Mouse (Mus musculus) heart, adult 2 months (tissue): ENCODE results near the gene Zfp14. TPM values are rescaled to one million over a fixed set of nuclear protein-coding genes. Genes with fewer than 3 reads are reported as not detected.

Experiments
- DNase-seq, 2 experiments: peaks; one replicate each; pipeline ENCODE4 v3.0.0; 2021
- H3K27ac ChIP-seq: fragments of 200-600 bp; 2 replicates; pipeline ENCODE4 v1.8.1; 2022
- H3K27me3 ChIP-seq: fragments of 200-500 bp; 2 replicates; pipeline ENCODE4 v1.6.1; 2012; ENCODE audit warnings: mild to moderate bottlenecking, low read length, inconsistent platforms, mixed read lengths; ENCODE audit not compliant: control insufficient read depth, insufficient read depth
- H3K36me3 ChIP-seq: fragments of 200-500 bp; 2 replicates; pipeline ENCODE4 v1.6.1; 2012; ENCODE audit warnings: low read length, inconsistent platforms; ENCODE audit not compliant: control insufficient read depth, insufficient read depth
- H3K4me1 ChIP-seq: fragments of 200-500 bp; 2 replicates; pipeline ENCODE4 v1.6.1; 2011; ENCODE audit warnings: low read length; ENCODE audit not compliant: control insufficient read depth, insufficient read depth
- H3K4me3 ChIP-seq: fragments of 200-600 bp; 2 replicates; pipeline ENCODE4 v1.8.1; 2022
- H3K79me2 ChIP-seq: fragments of 200-500 bp; replicated peaks from 2 replicates; pipeline ENCODE4 v1.6.1; 2012; ENCODE audit warnings: mild to moderate bottlenecking, inconsistent platforms, low read length, moderate library complexity, mixed read lengths; ENCODE audit not compliant: control insufficient read depth, insufficient read depth
- H3K9ac ChIP-seq: fragments of 200-500 bp; 2 replicates; pipeline ENCODE4 v1.6.1; 2012; ENCODE audit warnings: low read depth, mild to moderate bottlenecking, control low read depth, inconsistent platforms, low read length, mixed read lengths
- CTCF ChIP-seq: fragments of 200-600 bp; IDR thresholded peaks from 2 replicates; pipeline ENCODE4 v1.8.1; 2022; ENCODE audit warnings: antibody characterized with exemption, mild to moderate bottlenecking, moderate library complexity
- EP300 ChIP-seq: fragments of 200-500 bp; IDR thresholded peaks from 2 replicates; pipeline ENCODE4 v1.6.1; 2011; ENCODE audit warnings: low read depth, low read length, control low read depth; ENCODE audit not compliant: insufficient read depth
- POLR2A ChIP-seq: fragments of 200-500 bp; IDR thresholded peaks from 2 replicates; pipeline ENCODE4 v1.6.1; 2011; ENCODE audit warnings: mild to moderate bottlenecking, low read depth, low read length, control low read depth; ENCODE audit not compliant: insufficient read depth
- WGBS: fragments of 180-500 bp; shearing (Covaris S2); methylation state at CpG from one replicate; pipeline ENCODE4 v1.1.7; 2018; 5-methylcytosine and 5-hydroxymethylcytosine counted together
- intact Hi-C: fragments of 180-260 bp; cut with DNase I; formaldehyde crosslinking; loops from one replicate; pipeline ENCODE4 v1.15.1; 2025
- microRNA-seq, 2 experiments: library from miRNA; unstranded; fragments of <30 nt; microRNA quantifications; one replicate each; pipeline ENCODE4 v1.2.0; 2021
- polyA plus RNA-seq: library from polyadenylated mRNA; depleted of rRNA; stranded (reverse); fragments of >200 nt; gene quantifications from 2 replicates; pipeline ENCODE4 v1.2.3, GENCODE M21; 2012; rRNA removed
- total RNA-seq, 2 experiments: library from RNA; stranded (reverse); gene quantifications; 2 replicates each; pipeline ENCODE4 v1.2.3; 2021

Zfp14 gene
- total and polyA plus RNA-seq, 3 experiments, result 2.5 to 3.5 (median 2.7) TPM

DNA sequence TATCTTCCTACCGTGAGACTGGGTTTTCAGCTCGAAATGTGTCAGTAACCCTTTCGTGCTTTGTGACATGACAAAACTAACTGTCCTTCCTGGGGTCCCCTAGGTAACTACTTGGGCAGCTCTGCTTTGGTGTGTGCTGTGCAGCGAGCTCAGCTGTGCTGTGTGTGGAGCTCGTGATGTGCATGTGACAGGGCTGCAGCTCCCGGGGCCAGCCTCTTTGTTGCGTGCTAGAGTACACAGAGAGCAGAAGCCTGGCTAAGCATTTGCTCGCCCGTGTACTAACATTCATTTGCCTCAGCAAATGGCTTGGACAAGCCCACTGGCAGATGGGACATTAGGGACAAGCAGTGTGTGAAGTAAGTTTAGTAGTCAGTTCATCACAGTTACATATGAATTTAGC lies 57.8 kb downstream of the Zfp14 start:
- H3K4me1 ChIP-seq, result no peaks in the 10 kb centered on the region
- TF ChIP-seq EP300 (no peak), POLR2A (no peak), CTCF (no peak)
- intact Hi-C loops, result no loop called here
- H3K4me3 ChIP-seq, result no peak overlapping the region
- 92% methylated on average over 9 of the region's 9 CpGs for WGBS
- peaks cover 8% of the 10 kb centered on the region for H3K36me3 ChIP-seq
- no peak overlapping the region for H3K27ac ChIP-seq
- no peaks in the 10 kb centered on the region; the same call in 1 of the 2 replicates for H3K79me2 ChIP-seq
- no peaks in the 10 kb centered on the region for H3K27me3 ChIP-seq
- no peak overlapping the region for H3K9ac ChIP-seq
- no peak for DNase-seq

- Histone ChIP-seq H3K27ac (no peak overlapping the region), H3K4me1 (no peaks in the 10 kb centered on the region), H3K79me2 (peaks cover 2% of the 10 kb centered on the region), H3K9ac (no peak overlapping the region), H3K36me3 (peaks cover 3% of the 10 kb centered on the region; the same call in 1 of the 2 replicates), H3K4me3 (no peak overlapping the region), H3K27me3 (no peaks in the 10 kb centered on the region)
- no peak for DNase-seq
- WGBS, result 96% methylated on average over 8 of the region's 8 CpGs
- TF ChIP-seq EP300, result no peak
- no peak for TF ChIP-seq CTCF
- TF ChIP-seq POLR2A, result no peak
- intact Hi-C loops, result no loop called here
These were observed 58.5 kb downstream of the Zfp14 start for GRCm38 (mm10) chr7:29992698-29993097.

DNA sequence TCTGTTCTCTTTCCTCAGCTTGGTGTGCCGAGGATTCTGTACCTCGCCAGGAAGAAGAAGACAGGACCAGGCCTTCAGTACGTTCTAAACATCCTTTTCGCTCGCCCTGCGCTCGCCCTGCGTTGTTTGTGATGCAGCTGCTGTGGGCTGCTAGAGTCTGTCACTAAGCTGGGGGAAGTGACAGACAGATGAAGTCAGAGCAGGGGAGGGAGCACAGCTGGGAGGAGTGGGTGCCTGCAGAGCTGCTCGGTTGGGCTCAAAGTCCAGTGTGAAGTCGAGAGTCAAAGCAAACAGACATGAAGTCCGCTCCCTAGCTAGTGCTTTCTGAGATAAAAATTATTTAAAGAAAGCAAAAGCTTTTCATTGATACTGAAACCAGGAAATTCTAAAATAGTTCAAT lies 62.1 kb downstream of the Zfp14 start:
- intact Hi-C loops, result no loop called here
- WGBS, result 74% methylated on average over 11 of the region's 11 CpGs
- Histone ChIP-seq H3K27me3 (no peaks in the 10 kb centered on the region), H3K9ac (no peak overlapping the region), H3K36me3 (peaks cover 11% of the 10 kb centered on the region), H3K79me2 (peaks cover 4% of the 10 kb centered on the region), H3K27ac (no peak overlapping the region), H3K4me1 (peaks cover 1% of the 10 kb centered on the region; the same call in 1 of the 2 replicates), H3K4me3 (no peak overlapping the region)
- TF ChIP-seq CTCF (no peak), POLR2A (no peak), EP300 (no peak)
- no peak for DNase-seq

- no peak overlapping the region for H3K27ac ChIP-seq
- peaks cover 11% of the 10 kb centered on the region for H3K36me3 ChIP-seq
- H3K4me1 ChIP-seq, result peaks cover 1% of the 10 kb centered on the region; the same call in 1 of the 2 replicates
- no peak overlapping the region for H3K9ac ChIP-seq
- H3K27me3 ChIP-seq, result no peaks in the 10 kb centered on the region
- 89% methylated on average over 5 of the region's 5 CpGs for WGBS
- H3K79me2 ChIP-seq, result peaks cover 4% of the 10 kb centered on the region
- no peak for DNase-seq
- no peak overlapping the region for H3K4me3 ChIP-seq
- intact Hi-C loops, result no loop called here
- TF ChIP-seq EP300 (no peak), POLR2A (no peak), CTCF (no peak)
These were observed 63.6 kb downstream of the Zfp14 start for GRCm38 (mm10) chr7:29987551-29987950.

Small RNA genes within 50 kb of the gene (microRNA-seq; reads per million reads assigned to microRNA genes)
- 0 reads per million in 2 experiments for gene Gm23368

Other genes with a start within 250 kb of the Zfp14 start
- gene Zfp790, start 235.3 kb downstream of the Zfp14 start, total RNA-seq, result 10 to 100 TPM; 10.1 to 10.8 TPM
- 3.1 and 5.7 TPM in 2 replicates for gene Zfp790, start 235.3 kb downstream of the Zfp14 start, polyA plus RNA-seq
- gene Zfp940, start 197.7 kb downstream of the Zfp14 start, total RNA-seq, result under 1 TPM; 0.44 to 0.77 TPM
- 0.12 and 0.29 TPM in 2 replicates for gene Zfp940, start 197.7 kb downstream of the Zfp14 start, polyA plus RNA-seq
- gene Zfp420, start 191.4 kb downstream of the Zfp14 start, total RNA-seq, result 1 to 10 TPM; 3.8 to 4.5 TPM
- gene Zfp420, start 191.4 kb downstream of the Zfp14 start, polyA plus RNA-seq, result 1.1 and 1.4 TPM in 2 replicates
- gene Zfp27, start 144.8 kb downstream of the Zfp14 start, total RNA-seq, result 1 to 10 TPM; 7.3 to 8.4 TPM
- gene Zfp27, start 144.8 kb downstream of the Zfp14 start, polyA plus RNA-seq, result 3.6 and 6.4 TPM in 2 replicates
- gene Zfp383, start 143.2 kb downstream of the Zfp14 start, total RNA-seq, result 1 to 10 TPM; 5.5 to 6.3 TPM
- 2.4 and 5.0 TPM in 2 replicates for gene Zfp383, start 143.2 kb downstream of the Zfp14 start, polyA plus RNA-seq
- 1 to 10 TPM; 6.2 to 6.8 TPM for gene Zfp74, start 97.3 kb downstream of the Zfp14 start, total RNA-seq
- gene Zfp74, start 97.3 kb downstream of the Zfp14 start, polyA plus RNA-seq, result 2.5 and 5.9 TPM in 2 replicates
- 10 to 100 TPM; 19.6 to 28.1 TPM for gene Zfp568, start 67.4 kb downstream of the Zfp14 start, total RNA-seq
- gene Zfp568, start 67.4 kb downstream of the Zfp14 start, polyA plus RNA-seq, result 5.6 and 12.5 TPM in 2 replicates
- gene Zfp82, start 21.5 kb upstream of the Zfp14 start, total RNA-seq, result 1 to 10 TPM; 1.3 to 2.8 TPM
- gene Zfp82, start 21.5 kb upstream of the Zfp14 start, polyA plus RNA-seq, result 0.74 and 0.91 TPM in 2 replicates
- under 1 TPM in 1 of 2 experiments, not detected in 1; 0.84 TPM for gene Gm26920, start 39.0 kb upstream of the Zfp14 start, total RNA-seq
- not detected in 2 replicates for gene Gm26920, start 39.0 kb upstream of the Zfp14 start, polyA plus RNA-seq
- gene Zfp566, start 39.1 kb upstream of the Zfp14 start, total RNA-seq, result 1 to 10 TPM; 1.4 to 2.0 TPM
- 1.7 and 1.9 TPM in 2 replicates for gene Zfp566, start 39.1 kb upstream of the Zfp14 start, polyA plus RNA-seq
- 10 to 100 TPM; 27.4 to 30.6 TPM for gene Zfp260, start 43.4 kb upstream of the Zfp14 start, total RNA-seq
- 15.9 and 30.9 TPM in 2 replicates for gene Zfp260, start 43.4 kb upstream of the Zfp14 start, polyA plus RNA-seq
- 1 to 10 TPM; 2.1 to 2.4 TPM for gene Zfp382, start 70.6 kb upstream of the Zfp14 start, total RNA-seq
- gene Zfp382, start 70.6 kb upstream of the Zfp14 start, polyA plus RNA-seq, result 0.68 and 0.88 TPM in 2 replicates
- gene Zfp146, start 118.4 kb upstream of the Zfp14 start, total RNA-seq, result 10 to 100 TPM; 29.8 TPM
- gene Zfp146, start 118.4 kb upstream of the Zfp14 start, polyA plus RNA-seq, result 11.0 and 21.5 TPM in 2 replicates
- gene Cox7a1, start 132.8 kb upstream of the Zfp14 start, total RNA-seq, result 1,000 to 10,000 TPM; 2,711 to 3,278 TPM
- 2,213 and 2,519 TPM in 2 replicates for gene Cox7a1, start 132.8 kb upstream of the Zfp14 start, polyA plus RNA-seq
- 100 to 1,000 TPM; 274 to 315 TPM for gene Capns1, start 147.4 kb upstream of the Zfp14 start, total RNA-seq
- gene Capns1, start 147.4 kb upstream of the Zfp14 start, polyA plus RNA-seq, result 826 and 1,000 TPM in 2 replicates
- 10 to 100 TPM; 52.6 to 58.6 TPM for gene Polr2i, start 180.6 kb upstream of the Zfp14 start, total RNA-seq
- 95.1 and 106 TPM in 2 replicates for gene Polr2i, start 180.6 kb upstream of the Zfp14 start, polyA plus RNA-seq
- 10 to 100 TPM; 52.7 to 56.7 TPM for gene Tbcb, start 180.9 kb upstream of the Zfp14 start, total RNA-seq
- 36.6 and 49.5 TPM in 2 replicates for gene Tbcb, start 180.9 kb upstream of the Zfp14 start, polyA plus RNA-seq
- gene Ovol3, start 184.3 kb upstream of the Zfp14 start, total RNA-seq, result not detected
- not detected in 2 replicates for gene Ovol3, start 184.3 kb upstream of the Zfp14 start, polyA plus RNA-seq
- gene Thap8, start 228.7 kb upstream of the Zfp14 start, total RNA-seq, result not detected
- gene Thap8, start 228.7 kb upstream of the Zfp14 start, polyA plus RNA-seq, result 0.10 TPM in 1 of 2 replicates, not detected in the other
- 1 to 10 TPM in 1 of 2 experiments, under 1 TPM in 1; 0.97 to 1.7 TPM for gene Wdr62, start 229.0 kb upstream of the Zfp14 start, total RNA-seq
- 3.7 and 5.3 TPM in 2 replicates for gene Wdr62, start 229.0 kb upstream of the Zfp14 start, polyA plus RNA-seq
- gene Clip3, start 240.3 kb upstream of the Zfp14 start, total RNA-seq, result 1 to 10 TPM; 5.6 TPM
- 5.6 and 6.6 TPM in 2 replicates for gene Clip3, start 240.3 kb upstream of the Zfp14 start, polyA plus RNA-seq